Mouse (Mus musculus): ENCODE measurements at regions not wholly inside any gene's neighbourhood (a gene's known extent, or its start where the extent isn't known, plus 50 kb on each side); places are given as distances from the start of the nearest gene placed in this dataset.

DNA sequence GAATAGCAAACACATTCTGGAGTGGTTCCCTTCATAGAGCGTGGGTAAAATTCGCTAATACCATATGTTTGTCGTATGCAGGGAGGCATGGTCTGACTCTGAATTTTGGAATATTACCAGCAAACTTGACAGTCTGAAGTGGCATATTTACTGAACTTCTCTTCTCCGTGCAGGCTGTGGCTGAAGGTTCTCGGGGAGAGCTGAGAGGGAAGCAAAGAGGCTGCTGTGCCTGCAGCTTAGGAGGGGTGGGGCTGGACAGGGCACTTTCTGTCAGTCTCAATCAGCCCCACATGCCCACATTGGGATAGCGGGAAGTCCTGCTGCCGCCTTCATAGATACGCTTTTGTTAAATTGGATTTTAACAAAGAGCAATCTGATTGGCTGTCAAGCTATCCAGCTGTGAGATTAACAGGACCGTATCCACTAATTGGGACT, 584.8 kb upstream of the Mpdz start:
- TF ChIP-seq CTCF (IDR thresholded peaks at IDR 0.05; ENCODE audit: insufficient read depth, low read length) = no peak
- no peak for TF ChIP-seq POLR2A (IDR thresholded peaks at IDR 0.05; ENCODE audit: borderline replicate concordance, extremely low read depth, low read depth, low read length)
